Mouse (Mus musculus) midbrain, embryonic 10.5 days (tissue): ENCODE measurements around the gene Gsta2. TPM values are rescaled to one million over a fixed set of nuclear protein-coding genes. Genes with fewer than 3 reads are reported as not detected.

Experiments used
- DNase-seq: peaks from one replicate; pipeline ENCODE4 v3.0.0-alpha.2; 2017; ENCODE audit warnings: low spot score
- H3K27ac ChIP-seq: fragments of 300-500 bp; sonication (generic); replicated peaks from 2 replicates; pipeline ENCODE4 v1.5.1; 2016; ENCODE audit warnings: mild to moderate bottlenecking
- H3K27me3 ChIP-seq: fragments of 300-500 bp; sonication (generic); 2 replicates; pipeline ENCODE4 v1.6.1; 2016; ENCODE audit warnings: low read depth, mild to moderate bottlenecking; ENCODE audit not compliant: poor library complexity, severe bottlenecking
- H3K36me3 ChIP-seq: fragments of 300-500 bp; sonication (generic); 2 replicates; pipeline ENCODE4 v1.6.1; 2016; ENCODE audit warnings: mild to moderate bottlenecking, moderate library complexity
- H3K4me1 ChIP-seq: fragments of 300-500 bp; sonication (generic); 2 replicates; pipeline ENCODE4 v1.6.1; 2016
- H3K4me3 ChIP-seq: fragments of 300-500 bp; sonication (generic); 2 replicates; pipeline ENCODE4 v1.5.1; 2016; ENCODE audit warnings: mild to moderate bottlenecking, moderate library complexity
- H3K9me3 ChIP-seq: fragments of 300-500 bp; sonication (generic); replicated peaks from 2 replicates; pipeline ENCODE4 v1.6.1; 2016; ENCODE audit warnings: mild to moderate bottlenecking
- WGBS: fragments of 180-500 bp; shearing (Covaris S2); methylation state at CpG from one replicate; pipeline ENCODE4 v1.1.7; 2016; 5-methylcytosine and 5-hydroxymethylcytosine counted together
- polyA plus RNA-seq: library from polyadenylated mRNA; unstranded; fragments of >200 nt; fragmentation: Nextera tagmentation; extraction: Ambion mirVana; gene quantifications from 2 replicates; pipeline ENCODE4 v1.2.1, GENCODE M21; 2016

Gene Gsta2
- not detected in 2 replicates for polyA plus RNA-seq

DNA sequence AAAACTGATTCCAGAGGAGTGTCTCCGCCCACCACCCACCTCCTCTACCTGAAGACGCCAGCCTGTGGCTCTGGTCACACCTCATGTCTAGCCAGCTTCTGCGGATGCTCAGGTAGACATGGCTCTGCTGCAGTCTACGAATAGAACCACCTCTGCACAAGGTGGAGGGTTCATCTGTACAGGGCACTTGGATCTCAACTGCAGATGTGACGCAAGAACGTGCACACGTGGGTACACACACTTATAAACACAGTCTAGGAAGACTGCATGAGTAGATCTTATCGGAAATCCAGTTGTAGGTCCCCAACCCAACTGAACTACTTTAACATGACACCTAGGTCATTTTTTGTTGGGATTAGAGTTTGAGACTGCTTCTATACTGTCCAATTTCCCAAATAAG lies at the start of gene Gsta2:
TSS of gene Gsta2 (minus strand) at position 178 of the 400 bp plus-strand sequence.
- H3K9me3 ChIP-seq: no peaks in the 10 kb centered on the region
- H3K36me3 ChIP-seq: no peaks in the 10 kb centered on the region
- no peaks in the 10 kb centered on the region for H3K4me1 ChIP-seq
- DNase-seq: no peak
- H3K27ac ChIP-seq: no peak within 1 kb of the TSS
- H3K27me3 ChIP-seq: no peaks in the 10 kb centered on the region
- 92% methylated on average over 8 of the region's 8 CpGs for WGBS
- no peak within 1 kb of the TSS for H3K4me3 ChIP-seq

DNA sequence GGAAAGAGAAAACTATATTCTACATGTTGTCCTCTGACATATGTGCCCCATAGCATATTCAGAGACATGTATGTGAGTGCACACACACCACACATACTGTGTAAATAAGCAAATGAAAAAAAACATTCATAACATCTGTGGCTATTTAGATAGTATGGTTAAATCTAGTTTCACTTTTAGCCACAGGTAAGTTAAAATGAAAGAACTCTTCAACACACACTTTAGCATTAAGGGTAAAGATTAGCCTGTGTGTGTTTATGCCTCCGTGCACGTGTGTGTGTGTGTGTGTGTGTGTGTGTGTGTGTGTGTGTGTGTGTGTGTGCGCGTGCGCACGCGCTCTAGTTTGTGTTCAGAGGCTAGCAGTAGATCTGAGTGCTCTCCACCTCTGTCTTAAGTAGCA lies 46.0 kb upstream of the Gsta2 start:
- Histone ChIP-seq H3K9me3 (no peaks in the 10 kb centered on the region), H3K27me3 (peaks cover 18% of the 10 kb centered on the region), H3K27ac (no peak overlapping the region), H3K4me3 (no peak overlapping the region), H3K36me3 (no peaks in the 10 kb centered on the region), H3K4me1 (no peaks in the 10 kb centered on the region)
- 91% methylated on average over 7 of the region's 7 CpGs for WGBS
- DNase-seq: no peak

- no peak overlapping the region for H3K4me3 ChIP-seq
- H3K36me3 ChIP-seq: no peaks in the 10 kb centered on the region
- H3K27ac ChIP-seq: no peak overlapping the region
- peaks cover 7% of the 10 kb centered on the region for H3K4me1 ChIP-seq
- no peak for DNase-seq
- 84% methylated on average over 5 of the region's 5 CpGs for WGBS
- H3K27me3 ChIP-seq: peaks cover 28% of the 10 kb centered on the region
- no peaks in the 10 kb centered on the region for H3K9me3 ChIP-seq
Measured at GRCm38 (mm10) chr9:78400570-78400969, 45.0 kb upstream of the Gsta2 start.

GRCm38 (mm10) chr9:78396517-78396916 lies 40.9 kb upstream of the Gsta2 start:
- no peak overlapping the region for H3K27ac ChIP-seq
- 68% methylated on average over 9 of the region's 9 CpGs for WGBS
- no peak overlapping the region for H3K4me3 ChIP-seq
- no peaks in the 10 kb centered on the region for H3K36me3 ChIP-seq
- peaks cover 68% of the 10 kb centered on the region for H3K27me3 ChIP-seq
- no peaks in the 10 kb centered on the region for H3K9me3 ChIP-seq
- no peak for DNase-seq
- peaks cover 11% of the 10 kb centered on the region for H3K4me1 ChIP-seq

DNA sequence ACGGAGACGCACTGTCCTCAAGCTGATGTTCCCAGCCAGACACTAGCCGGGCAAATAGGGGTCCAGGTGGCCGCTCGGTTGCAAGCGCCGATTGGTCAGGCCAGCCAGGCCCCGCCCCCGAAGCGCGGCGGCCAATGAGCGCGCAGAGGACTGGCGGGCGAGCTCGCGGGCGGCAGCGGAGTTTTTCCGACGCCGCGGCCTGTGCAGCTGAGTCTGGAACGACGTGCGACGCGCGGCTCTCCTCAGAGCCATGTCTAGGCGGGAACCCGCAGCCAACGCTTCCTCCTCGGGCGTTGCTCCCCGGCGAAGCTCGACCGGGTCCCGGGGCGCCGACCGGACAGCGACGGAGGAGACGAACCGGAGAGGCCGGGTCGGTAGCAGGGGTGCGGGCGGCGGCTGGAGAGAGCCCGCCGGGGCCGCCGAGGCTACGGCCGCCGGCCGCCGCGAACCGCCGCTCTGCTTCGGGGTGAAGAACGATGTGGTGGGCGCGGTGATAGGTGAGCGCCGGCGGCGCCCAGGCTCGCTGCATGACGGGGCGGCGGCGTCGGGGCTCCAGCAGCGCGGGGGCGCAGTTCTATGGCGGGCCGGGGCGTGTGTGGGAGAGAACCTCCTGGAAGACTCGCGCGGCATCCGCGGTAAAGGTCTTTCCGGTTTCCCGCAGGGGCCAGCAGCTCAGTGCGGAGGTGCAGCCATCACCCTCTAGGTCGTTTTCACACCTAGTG lies 40.2 kb upstream of the Gsta2 start, which contains the start of gene Ddx43:
TSS of gene Ddx43 (plus strand) at position 148 of the 722 bp plus-strand sequence.
- Histone ChIP-seq H3K4me1 (peaks cover 11% of the 10 kb centered on the region), H3K36me3 (no peaks in the 10 kb centered on the region), H3K27ac (no peak within 1 kb of the TSS; the same call in 1 of the 2 replicates), H3K9me3 (no peaks in the 10 kb centered on the region), H3K27me3 (peaks cover 68% of the 10 kb centered on the region), H3K4me3 (peak within 1 kb of the TSS; percentile 44)
- DNase-seq: peak; percentile 81
- WGBS: 4% methylated on average over 81 of the region's 93 CpGs

DNA sequence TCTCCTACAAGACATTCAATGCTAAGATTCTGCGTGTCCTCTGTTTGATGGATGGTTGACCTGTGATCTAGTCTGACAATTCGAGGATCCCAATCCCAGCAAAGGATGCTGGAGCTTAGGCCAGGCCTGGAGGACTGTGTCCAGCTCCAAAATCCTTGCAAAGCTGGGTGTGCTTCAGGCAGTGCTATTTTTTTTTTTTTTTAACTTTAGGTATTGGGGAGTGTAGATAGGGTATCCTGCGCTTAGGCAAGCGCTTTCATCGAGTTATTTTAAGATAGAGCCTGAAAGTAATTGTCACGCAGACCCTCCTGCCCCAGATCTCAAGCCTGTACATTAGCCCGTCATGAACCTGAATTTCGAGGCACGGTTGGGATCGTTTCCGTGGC lies 39.6 kb upstream of the Gsta2 start:
- Histone ChIP-seq H3K4me3 (peak overlapping the region; percentile 44), H3K9me3 (no peaks in the 10 kb centered on the region), H3K27ac (no peak overlapping the region), H3K27me3 (peaks cover 68% of the 10 kb centered on the region), H3K4me1 (peaks cover 11% of the 10 kb centered on the region), H3K36me3 (no peaks in the 10 kb centered on the region)
- 42% methylated on average over 11 of the region's 11 CpGs for WGBS
- no peak for DNase-seq

- no peaks in the 10 kb centered on the region for H3K36me3 ChIP-seq
- H3K27me3 ChIP-seq: peaks cover 68% of the 10 kb centered on the region
- no peak for DNase-seq
- 74% methylated on average over 7 of the region's 7 CpGs for WGBS
- no peak overlapping the region for H3K27ac ChIP-seq
- no peak overlapping the region for H3K4me3 ChIP-seq
- no peaks in the 10 kb centered on the region for H3K9me3 ChIP-seq
- peaks cover 11% of the 10 kb centered on the region for H3K4me1 ChIP-seq
Measured at GRCm38 (mm10) chr9:78394602-78395001, 39.0 kb upstream of the Gsta2 start.

DNA sequence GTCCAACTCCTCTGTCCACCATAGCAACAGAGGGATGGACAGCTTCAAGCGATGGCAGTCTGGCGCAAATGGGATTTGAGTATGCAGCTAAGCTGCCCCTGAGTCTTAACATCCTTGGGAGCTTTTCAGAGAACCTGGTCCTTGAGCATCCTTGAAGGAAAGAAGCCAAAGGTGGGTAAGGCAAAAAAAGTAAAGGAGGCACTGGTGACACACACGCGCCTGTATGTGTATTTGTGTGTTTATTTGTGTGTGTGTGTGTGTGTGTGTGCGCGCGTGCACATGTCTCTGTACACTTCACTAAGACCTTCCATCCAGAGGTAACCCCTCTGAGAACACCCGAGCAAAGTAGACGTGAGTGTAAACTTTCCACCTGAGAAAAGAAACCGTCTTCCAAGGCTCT lies 38.2 kb upstream of the Gsta2 start:
- 85% methylated on average over 10 of the region's 10 CpGs for whole genome bisulfite sequencing
- H3K36me3 ChIP-seq: no peaks in the 10 kb centered on the region
- no peaks in the 10 kb centered on the region for H3K9me3 ChIP-seq
- no peak for DNase-seq
- H3K27ac ChIP-seq: no peak overlapping the region
- H3K4me1 ChIP-seq: peaks cover 11% of the 10 kb centered on the region
- H3K27me3 ChIP-seq: peaks cover 68% of the 10 kb centered on the region
- no peak overlapping the region for H3K4me3 ChIP-seq

DNA sequence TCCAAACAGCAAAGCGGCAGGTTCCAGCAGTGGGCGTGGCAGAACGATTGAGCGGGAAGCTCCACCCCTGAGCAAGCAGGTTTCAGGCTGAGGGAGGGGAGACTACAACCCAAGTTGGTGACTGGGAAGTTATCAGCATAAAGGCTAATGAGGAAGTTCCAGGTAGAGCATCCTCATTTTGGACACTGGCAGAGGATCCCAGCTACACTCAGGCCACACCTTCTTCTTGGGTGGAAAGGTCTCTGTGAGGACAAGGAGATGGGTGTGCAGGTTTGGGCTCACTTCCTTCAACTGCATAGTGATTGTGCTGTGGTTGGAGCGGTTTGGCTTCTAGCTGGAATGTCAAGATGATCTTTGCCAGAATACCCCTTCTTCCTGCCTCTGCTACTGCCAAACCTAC lies 34.4 kb upstream of the Gsta2 start:
- 51% methylated on average over 5 of the region's 5 CpGs for WGBS
- DNase-seq: no peak
- H3K27me3 ChIP-seq: peaks cover 34% of the 10 kb centered on the region
- no peaks in the 10 kb centered on the region for H3K4me1 ChIP-seq
- no peaks in the 10 kb centered on the region for H3K36me3 ChIP-seq
- no peak overlapping the region for H3K27ac ChIP-seq
- no peak overlapping the region for H3K4me3 ChIP-seq
- no peaks in the 10 kb centered on the region for H3K9me3 ChIP-seq

- no peak for DNase-seq
- Histone ChIP-seq H3K4me3 (no peak overlapping the region), H3K36me3 (no peaks in the 10 kb centered on the region), H3K4me1 (no peaks in the 10 kb centered on the region), H3K27me3 (peaks cover 4% of the 10 kb centered on the region; the same call in 1 of the 2 replicates), H3K27ac (no peak overlapping the region), H3K9me3 (no peaks in the 10 kb centered on the region)
- WGBS: 83% methylated on average over 7 of the region's 7 CpGs
Measured at GRCm38 (mm10) chr9:78386947-78387346, 31.4 kb upstream of the Gsta2 start.

- H3K27ac ChIP-seq: no peak overlapping the region
- DNase-seq: no peak
- H3K27me3 ChIP-seq: no peaks in the 10 kb centered on the region
- no peaks in the 10 kb centered on the region for H3K4me1 ChIP-seq
- 54% methylated on average over 3 of the region's 3 CpGs for WGBS
- H3K36me3 ChIP-seq: no peaks in the 10 kb centered on the region
- H3K9me3 ChIP-seq: no peaks in the 10 kb centered on the region
- H3K4me3 ChIP-seq: no peak overlapping the region
Measured at GRCm38 (mm10) chr9:78385893-78386292, 30.3 kb upstream of the Gsta2 start.

DNA sequence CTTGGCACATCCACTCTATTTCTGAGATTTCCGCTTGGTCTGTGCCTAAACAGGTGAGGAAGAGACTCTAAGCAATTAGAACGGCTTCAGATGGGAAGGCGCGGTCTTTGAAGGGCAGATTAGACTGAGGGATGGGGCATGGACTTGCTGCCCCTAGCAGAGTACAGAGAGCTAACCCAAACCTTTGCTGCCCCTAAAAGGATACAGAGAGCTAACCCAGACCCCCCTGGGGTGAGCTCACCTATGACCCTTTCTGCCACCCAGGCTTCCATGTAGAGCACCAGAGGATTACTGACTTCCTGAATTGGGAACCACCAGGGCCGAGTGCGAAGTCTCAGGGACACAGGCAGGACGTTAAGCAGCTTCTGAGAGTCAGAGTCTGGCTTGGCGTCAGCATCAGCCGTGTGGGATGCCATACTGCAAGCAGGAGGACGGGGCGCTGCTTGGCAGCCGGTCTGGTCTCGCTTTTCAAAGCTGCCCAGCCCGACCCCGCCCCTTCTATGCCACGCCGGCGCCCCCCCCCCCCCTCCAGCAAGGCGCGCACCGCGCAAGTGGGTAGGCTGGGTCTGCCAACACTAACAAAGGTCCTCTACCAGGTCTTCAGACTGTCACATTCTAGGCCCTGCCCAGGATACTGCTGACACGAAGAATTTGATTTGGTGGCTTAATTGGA lies 22.7 kb upstream of the Gsta2 start, which contains the start of gene Ooep:
TSS of gene Ooep (minus strand) at position 613 of the 673 bp plus-strand sequence.
- Histone ChIP-seq H3K4me3 (peak within 1 kb of the TSS; percentile 51), H3K27me3 (peaks cover 28% of the 10 kb centered on the region), H3K27ac (peak within 1 kb of the TSS; percentile 46), H3K9me3 (no peaks in the 10 kb centered on the region), H3K4me1 (peaks cover 14% of the 10 kb centered on the region), H3K36me3 (no peaks in the 10 kb centered on the region)
- 4% methylated on average over 23 of the region's 23 CpGs for WGBS
- peak; percentile 63 for DNase-seq

DNA sequence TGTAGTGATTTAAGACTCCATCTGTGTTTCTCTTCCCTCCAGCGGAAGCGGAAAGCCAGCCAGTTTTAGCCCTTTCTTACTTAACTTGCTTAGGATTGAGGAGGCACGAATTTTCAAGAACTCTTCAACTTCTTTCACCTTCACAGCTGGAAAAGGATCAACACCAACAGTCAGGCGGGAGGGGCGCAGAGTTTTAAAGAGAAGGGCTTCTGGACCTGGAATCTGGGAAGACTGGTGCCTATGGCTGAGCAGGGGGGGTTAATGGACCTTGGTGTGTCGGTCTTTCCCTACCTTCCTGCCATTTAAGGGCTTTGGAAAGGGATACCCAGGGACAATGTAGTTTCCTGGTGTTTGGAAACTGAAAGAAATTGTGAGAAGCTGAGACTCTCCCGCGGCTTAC lies 22.0 kb upstream of the Gsta2 start:
- DNase-seq: no peak
- Histone ChIP-seq H3K36me3 (no peaks in the 10 kb centered on the region), H3K27ac (no peak overlapping the region; the same call in 1 of the 2 replicates), H3K9me3 (no peaks in the 10 kb centered on the region), H3K27me3 (peaks cover 28% of the 10 kb centered on the region), H3K4me1 (peaks cover 14% of the 10 kb centered on the region), H3K4me3 (peak overlapping the region; percentile 51)
- WGBS: 22% methylated on average over 8 of the region's 8 CpGs
